Mouse (Mus musculus) midbrain, embryonic 11.5 days (tissue): ENCODE results near the gene Cfap20. TPM values are rescaled to one million over a fixed set of nuclear protein-coding genes. Genes with fewer than 3 reads are reported as not detected.
"Not testable (repeated sequence)": the region's sequence is repeated elsewhere in the genome, so short reads cannot be mapped to it uniquely, and the experiment has no call there.

Source experiments
- ATAC-seq: fragments of 200-750 bp; cut with Nextera tagmentation; 2 replicates; pipeline ENCODE4 v1.8.0; 2017; ENCODE audit warnings: moderate TSS enrichment, moderate library complexity; ENCODE audit not compliant: low FRiP score
- DNase-seq: peaks from one replicate; pipeline ENCODE4 v3.0.0; 2015; ENCODE audit warnings: low spot score; ENCODE audit errors: missing footprints
- H3K27ac ChIP-seq: fragments of 300-500 bp; sonication (generic); 2 replicates; pipeline ENCODE4 v1.5.1; 2014; ENCODE audit warnings: low read depth, low read length
- H3K27me3 ChIP-seq: fragments of 300-500 bp; sonication (generic); 2 replicates; pipeline ENCODE4 v1.6.1; 2014; ENCODE audit warnings: mild to moderate bottlenecking, low read length, moderate library complexity, mixed read lengths; ENCODE audit not compliant: control insufficient read depth, insufficient read depth
- H3K36me3 ChIP-seq: fragments of 300-500 bp; sonication (generic); 2 replicates; pipeline ENCODE4 v1.6.1; 2014; ENCODE audit warnings: mild to moderate bottlenecking, low read length, moderate library complexity, mixed read lengths; ENCODE audit not compliant: control insufficient read depth, insufficient read depth
- H3K4me1 ChIP-seq: fragments of 300-500 bp; sonication (generic); 2 replicates; pipeline ENCODE4 v1.6.1; 2014; ENCODE audit warnings: low read length; ENCODE audit not compliant: control insufficient read depth, insufficient read depth
- H3K4me2 ChIP-seq: fragments of 300-500 bp; sonication (generic); 2 replicates; pipeline ENCODE4 v1.6.1; 2014; ENCODE audit warnings: mild to moderate bottlenecking, moderate library complexity
- H3K4me3 ChIP-seq: fragments of 300-500 bp; sonication (generic); 2 replicates; pipeline ENCODE4 v1.5.1; 2014; ENCODE audit warnings: low read depth, low read length
- H3K9ac ChIP-seq: fragments of 300-500 bp; sonication (generic); 2 replicates; pipeline ENCODE4 v1.6.1; 2014; ENCODE audit warnings: low read length
- H3K9me3 ChIP-seq: fragments of 300-500 bp; sonication (generic); 2 replicates; pipeline ENCODE4 v1.6.1; 2016; ENCODE audit warnings: low read length; ENCODE audit not compliant: control insufficient read depth
- WGBS: fragments of 180-500 bp; shearing (Covaris S2); extraction: QIAGEN DNeasy Blood & Tissue Kit; methylation state at CpG from one replicate; pipeline ENCODE4 v1.1.7; 2014; 5-methylcytosine and 5-hydroxymethylcytosine counted together
- polyA plus RNA-seq: library from polyadenylated mRNA; unstranded; fragments of >200 nt; fragmentation: Nextera tagmentation; extraction: Ambion mirVana; gene quantifications from 2 replicates; pipeline ENCODE4 v1.2.1, GENCODE M21; 2014

Cfap20 gene
- polyA plus RNA-seq, 1 experiment from 2014 or later, result 142 TPM

DNA sequence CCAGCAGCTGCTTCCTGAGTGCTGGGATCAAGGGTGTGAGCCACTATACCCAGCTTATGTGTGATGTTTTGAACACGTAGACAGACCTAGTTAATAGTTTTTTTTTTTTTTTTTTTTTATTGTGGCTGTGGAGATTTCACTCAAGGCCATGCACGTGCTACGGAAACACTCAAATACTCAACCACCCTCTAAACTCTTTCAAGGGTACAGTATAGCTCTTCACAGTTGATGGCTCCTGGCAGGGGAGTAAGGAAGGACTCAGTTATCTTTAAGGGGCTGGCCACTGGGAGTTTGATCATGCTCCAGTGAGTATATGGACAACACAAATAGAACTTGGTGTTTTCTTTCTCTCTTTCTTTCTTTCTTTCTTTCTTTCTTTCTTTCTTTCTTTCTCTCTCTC is 50.2 kb downstream of the Cfap20 start:
- DNase-seq, result peak; percentile 65
- ATAC-seq, result no peak
- H3K4me3 ChIP-seq, result no peak overlapping the region
- H3K4me1 ChIP-seq, result no peaks in the 10 kb centered on the region
- no peaks in the 10 kb centered on the region for H3K9me3 ChIP-seq
- no peaks in the 10 kb centered on the region for H3K36me3 ChIP-seq
- H3K27me3 ChIP-seq, result no peaks in the 10 kb centered on the region
- WGBS, result 90% methylated on average over 3 of the region's 3 CpGs
- H3K9ac ChIP-seq, result no peak overlapping the region
- H3K4me2 ChIP-seq, result no peak overlapping the region
- no peak overlapping the region for H3K27ac ChIP-seq

- H3K27me3 ChIP-seq, result no peaks in the 10 kb centered on the region
- H3K4me3 ChIP-seq, result no peak overlapping the region
- DNase-seq (peak; percentile 68), ATAC-seq (no peak)
- H3K4me1 ChIP-seq, result no peaks in the 10 kb centered on the region
- H3K9me3 ChIP-seq, result no peaks in the 10 kb centered on the region
- WGBS, result 86% methylated on average over 3 of the region's 3 CpGs
- H3K4me2 ChIP-seq, result no peak overlapping the region
- no peak overlapping the region for H3K9ac ChIP-seq
- no peak overlapping the region for H3K27ac ChIP-seq
- no peaks in the 10 kb centered on the region for H3K36me3 ChIP-seq
These were observed 53.1 kb downstream of the Cfap20 start for GRCm38 (mm10) chr8:95381595-95381994.

DNA sequence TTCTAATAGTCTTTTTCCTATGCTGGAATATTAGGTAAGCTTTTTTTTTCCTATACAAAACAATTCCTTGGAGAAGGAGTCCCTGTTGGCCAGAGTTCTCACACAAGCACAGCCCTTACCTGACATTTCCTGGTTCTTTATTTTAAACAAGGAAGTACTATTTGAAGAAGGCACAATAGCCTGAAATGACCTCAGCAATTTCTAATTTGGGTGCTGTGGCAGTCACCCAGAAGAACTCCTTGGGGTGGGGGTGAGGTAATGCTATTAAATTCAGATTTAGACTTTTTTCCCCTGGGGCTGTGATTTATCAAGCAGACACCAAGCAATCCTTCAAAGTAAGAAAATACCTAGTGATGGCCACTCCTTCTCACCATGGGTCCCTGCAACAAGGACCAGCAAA is 53.7 kb downstream of the Cfap20 start:
- Histone ChIP-seq H3K9me3 (no peaks in the 10 kb centered on the region), H3K36me3 (no peaks in the 10 kb centered on the region), H3K9ac (no peak overlapping the region), H3K4me2 (no peak overlapping the region), H3K27ac (no peak overlapping the region), H3K4me1 (no peaks in the 10 kb centered on the region), H3K27me3 (no peaks in the 10 kb centered on the region), H3K4me3 (no peak overlapping the region)
- no peak for DNase-seq
- no peak for ATAC-seq

DNA sequence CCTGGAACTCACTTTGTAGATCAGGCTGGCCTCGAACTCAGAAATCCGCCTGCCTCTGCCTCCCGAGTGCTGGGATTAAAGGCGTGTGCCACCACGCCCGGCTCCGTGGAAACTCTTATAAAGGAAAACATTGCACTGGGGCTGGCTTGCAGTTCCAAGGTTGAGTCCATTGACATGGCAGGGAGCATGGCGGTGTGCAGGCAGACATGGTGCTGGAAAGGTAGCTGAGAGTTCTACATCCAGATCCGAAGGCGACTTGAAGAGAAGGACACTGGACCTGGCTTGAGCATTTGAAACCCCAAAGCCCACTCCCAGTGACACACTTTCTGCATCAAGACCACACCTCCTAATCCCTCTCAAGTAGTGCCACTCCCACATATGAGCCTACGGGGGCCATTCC is 55.7 kb downstream of the Cfap20 start:
- H3K9ac ChIP-seq, ATAC-seq: not testable (repeated sequence)

DNA sequence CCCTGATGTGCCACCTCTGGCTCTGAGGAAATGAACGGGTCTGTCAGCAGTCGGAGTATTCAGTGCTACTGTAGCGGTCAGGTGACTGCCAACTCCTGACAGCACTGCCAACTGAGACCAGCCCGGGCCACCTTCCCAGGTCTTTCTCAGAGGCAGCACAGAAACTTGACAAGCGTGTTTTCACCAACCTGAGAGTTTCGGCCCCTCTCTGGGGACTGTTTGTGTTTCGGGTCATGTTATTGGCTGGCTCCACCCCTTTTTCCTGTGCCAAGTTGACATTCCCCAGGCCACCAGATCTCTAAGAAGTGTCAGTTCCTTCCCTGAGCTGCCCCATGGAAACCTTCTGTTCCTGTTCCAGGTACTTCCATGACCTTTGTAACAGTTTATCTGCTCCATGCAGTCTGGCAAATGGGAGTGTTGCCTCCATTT is 56.8 kb downstream of the Cfap20 start:
- DNase-seq (no peak), ATAC-seq (no peak)
- no peak overlapping the region for H3K27ac ChIP-seq
- H3K9me3 ChIP-seq, result no peaks in the 10 kb centered on the region
- H3K9ac ChIP-seq, result no peak overlapping the region
- no peak overlapping the region for H3K4me3 ChIP-seq
- peaks cover 2% of the 10 kb centered on the region; the same call in 1 of the 2 replicates for H3K36me3 ChIP-seq
- 62% methylated on average over 7 of the region's 7 CpGs for WGBS
- no peaks in the 10 kb centered on the region for H3K27me3 ChIP-seq
- no peaks in the 10 kb centered on the region for H3K4me1 ChIP-seq
- no peak overlapping the region for H3K4me2 ChIP-seq

More for the DNA sequence above, 55.7 kb downstream of the Cfap20 start:
- DNase-seq, result peak; percentile 51
- H3K27me3 ChIP-seq, H3K9me3 ChIP-seq, H3K27ac ChIP-seq, H3K4me3 ChIP-seq, H3K4me2 ChIP-seq, H3K4me1 ChIP-seq, H3K36me3 ChIP-seq: not testable (repeated sequence)
- 97% methylated on average over 11 of the region's 11 CpGs for WGBS

DNA sequence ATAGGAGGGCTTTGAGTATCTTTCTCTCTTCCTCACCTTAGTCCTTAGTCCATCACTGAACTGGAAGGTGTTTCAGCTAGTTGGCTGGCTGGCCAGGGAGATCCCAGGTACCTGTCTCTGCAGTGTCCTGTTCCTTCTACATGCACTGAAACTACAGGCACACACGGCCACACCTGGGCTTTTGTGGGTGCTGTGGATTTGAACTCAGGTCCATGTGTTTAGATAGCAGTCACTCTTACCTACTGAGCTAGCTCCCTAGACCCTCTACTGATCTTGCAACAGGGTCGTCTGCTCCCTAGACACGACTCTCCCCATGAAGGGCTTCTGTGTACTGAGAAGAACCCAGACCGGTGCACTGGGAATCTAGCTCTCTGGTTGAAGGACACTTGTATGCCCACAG is 57.6 kb downstream of the Cfap20 start:
- H3K36me3 ChIP-seq, result peaks cover 2% of the 10 kb centered on the region; the same call in 1 of the 2 replicates
- no peaks in the 10 kb centered on the region for H3K9me3 ChIP-seq
- H3K4me3 ChIP-seq, result no peak overlapping the region
- H3K27ac ChIP-seq, result no peak overlapping the region
- H3K9ac ChIP-seq, result no peak overlapping the region
- H3K4me2 ChIP-seq, result no peak overlapping the region
- H3K4me1 ChIP-seq, result no peaks in the 10 kb centered on the region
- ATAC-seq (no peak), DNase-seq (peak; percentile 51)
- 90% methylated on average over 4 of the region's 4 CpGs for whole genome bisulfite sequencing
- H3K27me3 ChIP-seq, result no peaks in the 10 kb centered on the region

DNA sequence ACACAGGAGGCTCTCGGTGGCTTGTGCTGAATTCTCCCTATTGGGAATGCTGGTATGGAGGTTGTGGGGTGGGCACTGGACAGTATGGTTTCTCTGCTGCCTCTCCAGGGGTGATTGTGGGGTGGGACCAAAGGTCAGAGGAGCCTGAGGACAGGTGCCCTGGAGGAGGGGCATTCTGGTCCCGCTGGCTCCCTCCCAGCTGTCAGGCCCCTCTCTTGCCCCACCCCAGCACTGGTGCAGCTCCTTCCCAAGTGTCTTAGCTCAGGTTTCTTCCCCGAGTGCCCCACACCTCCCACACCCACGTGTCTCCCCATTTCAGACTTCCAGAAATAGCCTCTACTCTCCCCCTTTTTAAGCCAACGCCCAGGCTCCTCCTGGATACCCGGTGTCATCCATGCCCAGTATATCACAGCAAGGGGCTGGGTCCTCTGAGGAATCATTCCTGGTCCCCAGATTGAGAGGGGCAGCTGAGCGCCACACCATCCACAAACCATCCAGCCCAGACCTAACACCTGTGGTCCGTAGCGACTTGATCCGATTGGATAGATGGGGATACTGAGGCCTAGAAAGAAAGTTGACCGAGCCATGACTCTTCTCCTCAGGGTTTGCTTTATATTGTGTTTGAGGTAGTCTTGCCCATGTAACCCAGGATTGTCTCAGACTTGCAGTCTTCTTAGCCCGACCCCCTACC is 58.2 kb downstream of the Cfap20 start:
- Histone ChIP-seq H3K27ac (no peak overlapping the region), H3K9me3 (no peaks in the 10 kb centered on the region), H3K9ac (no peak overlapping the region), H3K36me3 (peaks cover 2% of the 10 kb centered on the region; the same call in 1 of the 2 replicates), H3K4me1 (no peaks in the 10 kb centered on the region), H3K4me3 (no peak overlapping the region), H3K27me3 (no peaks in the 10 kb centered on the region), H3K4me2 (no peak overlapping the region)
- WGBS, result 84% methylated on average over 12 of the region's 12 CpGs
- 0 out of 2 replicates have a peak, but pooled peaks have one; percentile 33 for ATAC-seq
- peak; percentile 72 for DNase-seq

GRCm38 (mm10) chr8:95375374-95375930 is 59.2 kb downstream of the Cfap20 start:
- H3K27ac ChIP-seq, result no peak overlapping the region
- H3K9me3 ChIP-seq, result no peaks in the 10 kb centered on the region
- H3K4me3 ChIP-seq, result no peak overlapping the region
- peaks cover 2% of the 10 kb centered on the region; the same call in 1 of the 2 replicates for H3K36me3 ChIP-seq
- H3K9ac ChIP-seq, result no peak overlapping the region
- DNase-seq (peak; percentile 60), ATAC-seq (no peak)
- no peaks in the 10 kb centered on the region for H3K4me1 ChIP-seq
- 84% methylated on average over 7 of the region's 7 CpGs for WGBS
- no peaks in the 10 kb centered on the region for H3K27me3 ChIP-seq
- no peak overlapping the region for H3K4me2 ChIP-seq

GRCm38 (mm10) chr8:95374429-95374828 is 60.2 kb downstream of the Cfap20 start:
- ATAC-seq (no peak), DNase-seq (no peak)
- no peak overlapping the region for H3K4me2 ChIP-seq
- 92% methylated on average over 3 of the region's 3 CpGs for WGBS
- no peak overlapping the region for H3K27ac ChIP-seq
- H3K9ac ChIP-seq, result no peak overlapping the region
- H3K36me3 ChIP-seq, result peaks cover 2% of the 10 kb centered on the region; the same call in 1 of the 2 replicates
- no peaks in the 10 kb centered on the region for H3K4me1 ChIP-seq
- H3K27me3 ChIP-seq, result no peaks in the 10 kb centered on the region
- no peaks in the 10 kb centered on the region for H3K9me3 ChIP-seq
- H3K4me3 ChIP-seq, result no peak overlapping the region
